Mouse (Mus musculus) limb, embryonic 11.5 days (tissue): ENCODE measurements around the gene Ap1g2. TPM values are rescaled to one million over a fixed set of nuclear protein-coding genes. Genes with fewer than 3 reads are reported as not detected.
A peak's percentile ranks its signal among the peaks of the same experiment; 100 is the strongest.

Experiments
- ATAC-seq: fragments of 200-750 bp; cut with Nextera tagmentation; 2 replicates; pipeline ENCODE4 v1.8.0; 2017; ENCODE audit warnings: low read depth; ENCODE audit not compliant: insufficient number of reproducible peaks, low FRiP score, low TSS enrichment
- DNase-seq: peaks from one replicate; pipeline ENCODE4 v3.0.0-alpha.2; 2015; ENCODE audit warnings: low spot score
- H3K27ac ChIP-seq: fragments of 300-500 bp; sonication (generic); replicated peaks from 2 replicates; pipeline ENCODE4 v1.5.1; 2014; ENCODE audit warnings: low read depth, mild to moderate bottlenecking, low read length
- H3K27me3 ChIP-seq: fragments of 300-500 bp; sonication (generic); 2 replicates; pipeline ENCODE4 v1.6.1; 2014; ENCODE audit warnings: mild to moderate bottlenecking, low read length, mixed read lengths; ENCODE audit not compliant: control insufficient read depth, insufficient read depth
- H3K36me3 ChIP-seq: fragments of 300-500 bp; sonication (generic); 2 replicates; pipeline ENCODE4 v1.6.1; 2014; ENCODE audit warnings: mild to moderate bottlenecking, low read length, moderate library complexity, mixed read lengths; ENCODE audit not compliant: control insufficient read depth, insufficient read depth
- H3K4me1 ChIP-seq: fragments of 300-500 bp; sonication (generic); 2 replicates; pipeline ENCODE4 v1.6.1; 2014; ENCODE audit warnings: low read length, mixed read lengths; ENCODE audit not compliant: control insufficient read depth, insufficient read depth
- H3K4me2 ChIP-seq: fragments of 300-500 bp; sonication (generic); 2 replicates; pipeline ENCODE4 v1.6.1; 2014; ENCODE audit warnings: low read depth, mild to moderate bottlenecking, moderate library complexity; ENCODE audit not compliant: severe bottlenecking
- H3K4me3 ChIP-seq: fragments of 300-500 bp; sonication (generic); 2 replicates; pipeline ENCODE4 v1.5.1; 2014; ENCODE audit warnings: low read depth, low read length
- H3K9ac ChIP-seq: fragments of 300-500 bp; sonication (generic); 2 replicates; pipeline ENCODE4 v1.6.1; 2014; ENCODE audit warnings: mild to moderate bottlenecking, low read length
- H3K9me3 ChIP-seq: fragments of 300-500 bp; sonication (generic); 2 replicates; pipeline ENCODE4 v1.6.1; 2016; ENCODE audit warnings: low read length; ENCODE audit not compliant: control insufficient read depth
- WGBS: fragments of 180-500 bp; shearing (Covaris S2); extraction: QIAGEN DNeasy Blood & Tissue Kit; methylation state at CpG from one replicate; pipeline ENCODE4 v1.1.7; 2014; 5-methylcytosine and 5-hydroxymethylcytosine counted together
- polyA plus RNA-seq: library from polyadenylated mRNA; unstranded; fragments of >200 nt; fragmentation: Nextera tagmentation; extraction: Ambion mirVana; gene quantifications from 2 replicates; pipeline ENCODE4 v1.2.1, GENCODE M21; 2014

The Ap1g2 gene
- polyA plus RNA-seq, 1 experiment from 2014 or later = 9.9 TPM

DNA sequence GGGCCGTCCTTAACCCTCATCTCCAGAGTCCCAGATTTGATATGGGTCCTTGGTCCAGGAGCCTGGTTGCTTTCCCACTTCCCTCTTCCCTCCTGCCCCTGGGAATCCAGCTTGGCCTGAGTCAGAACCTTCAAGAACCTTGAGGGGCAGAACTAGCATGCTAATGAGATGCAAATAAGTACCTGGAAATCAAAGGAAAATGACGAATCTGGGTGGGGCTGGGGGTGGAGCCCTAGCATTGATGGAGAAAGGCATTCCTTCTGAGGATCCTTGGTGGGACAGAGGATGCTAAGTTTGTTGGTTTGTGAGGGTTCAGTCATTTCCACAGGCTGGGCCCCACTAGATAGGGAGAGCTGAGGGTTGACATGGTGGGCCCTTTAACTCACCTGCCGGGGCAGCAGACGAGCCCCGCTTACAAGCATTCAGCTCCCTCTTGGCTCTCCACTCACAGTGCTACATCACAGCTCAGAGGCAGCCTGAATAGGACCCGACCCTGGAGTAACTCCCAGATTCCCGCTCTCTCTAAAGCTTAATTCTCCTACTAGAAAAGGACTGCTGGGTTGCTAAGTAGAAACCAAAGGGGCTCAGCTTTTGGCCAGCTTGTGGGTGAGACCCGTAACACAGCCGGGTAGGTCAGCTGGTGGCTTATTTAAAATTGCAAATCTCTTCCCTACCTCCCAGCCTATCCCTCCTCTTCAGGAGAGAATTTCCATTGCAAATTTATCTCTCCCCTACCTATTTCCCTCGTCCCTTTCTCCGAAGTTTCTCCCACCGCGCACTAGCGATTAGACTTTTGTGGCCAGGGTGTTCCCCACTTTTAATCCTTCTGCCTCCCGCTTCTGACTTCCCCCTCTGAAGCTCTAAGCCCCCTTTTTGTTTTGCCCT is 28.7 kb downstream of the Ap1g2 start:
- Histone ChIP-seq H3K4me2 (peak overlapping the region; percentile 54), H3K36me3 (no peaks in the 10 kb centered on the region), H3K4me1 (peaks cover 15% of the 10 kb centered on the region), H3K27me3 (peaks cover 12% of the 10 kb centered on the region; the same call in 1 of the 2 replicates), H3K9ac (peak overlapping the region; percentile 22; the same call in 1 of the 2 replicates), H3K9me3 (no peaks in the 10 kb centered on the region), H3K27ac (no peak overlapping the region), H3K4me3 (no peak overlapping the region)
- no peak for DNase-seq
- no peak for ATAC-seq
- WGBS = 11% methylated on average over 15 of the region's 15 CpGs

GRCm38 (mm10) chr14:55076956-55077355 is 29.4 kb downstream of the Ap1g2 start:
- Histone ChIP-seq H3K4me3 (no peak overlapping the region), H3K36me3 (no peaks in the 10 kb centered on the region), H3K27ac (no peak overlapping the region), H3K4me1 (peaks cover 19% of the 10 kb centered on the region), H3K27me3 (peaks cover 14% of the 10 kb centered on the region; the same call in 1 of the 2 replicates), H3K9ac (no peak overlapping the region), H3K9me3 (no peaks in the 10 kb centered on the region), H3K4me2 (no peak overlapping the region)
- no peak for ATAC-seq
- DNase-seq = no peak
- WGBS = 61% methylated on average over 3 of the region's 3 CpGs

DNA sequence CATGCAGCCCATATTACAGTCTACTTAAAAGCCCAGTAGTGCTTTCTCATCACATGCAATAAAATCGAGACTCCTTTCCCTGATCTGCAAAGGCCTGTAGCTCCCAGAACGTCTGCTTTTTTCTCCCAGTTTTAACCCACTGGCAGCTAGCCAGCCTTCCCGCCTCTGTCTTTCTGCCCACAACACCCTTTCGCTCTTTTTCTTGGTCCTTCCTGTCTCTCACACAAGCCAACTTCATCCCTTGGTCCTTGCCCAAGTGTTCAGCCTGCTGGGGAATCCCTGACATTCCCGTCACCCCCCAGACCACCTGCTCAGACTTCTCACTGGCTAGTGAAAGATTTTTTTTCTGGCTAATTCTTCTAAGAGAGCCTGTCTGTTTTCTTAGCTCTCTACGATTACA is 30.2 kb downstream of the Ap1g2 start:
- Histone ChIP-seq H3K9ac (no peak overlapping the region), H3K4me2 (no peak overlapping the region), H3K9me3 (no peaks in the 10 kb centered on the region), H3K4me1 (peaks cover 22% of the 10 kb centered on the region), H3K27me3 (peaks cover 14% of the 10 kb centered on the region; the same call in 1 of the 2 replicates), H3K27ac (no peak overlapping the region), H3K4me3 (no peak overlapping the region), H3K36me3 (no peaks in the 10 kb centered on the region)
- ATAC-seq (no peak), DNase-seq (no peak)
- 61% methylated on average over 6 of the region's 6 CpGs for WGBS

GRCm38 (mm10) chr14:55074416-55074815 is 32.0 kb downstream of the Ap1g2 start:
- Histone ChIP-seq H3K27ac (no peak overlapping the region), H3K4me3 (no peak overlapping the region), H3K9ac (no peak overlapping the region), H3K9me3 (no peaks in the 10 kb centered on the region), H3K4me2 (no peak overlapping the region), H3K36me3 (no peaks in the 10 kb centered on the region), H3K27me3 (peaks cover 14% of the 10 kb centered on the region; the same call in 1 of the 2 replicates), H3K4me1 (peaks cover 22% of the 10 kb centered on the region)
- DNase-seq (no peak), ATAC-seq (no peak)
- WGBS = 89% methylated on average over 12 of the region's 12 CpGs

GRCm38 (mm10) chr14:55071756-55072155 is 34.6 kb downstream of the Ap1g2 start:
- H3K4me1 ChIP-seq = peaks cover 6% of the 10 kb centered on the region
- H3K27ac ChIP-seq = no peak overlapping the region
- no peaks in the 10 kb centered on the region for H3K9me3 ChIP-seq
- peaks cover 2% of the 10 kb centered on the region; the same call in 1 of the 2 replicates for H3K27me3 ChIP-seq
- H3K36me3 ChIP-seq = peaks cover 2% of the 10 kb centered on the region; the same call in 1 of the 2 replicates
- peak overlapping the region; percentile 27 for H3K4me2 ChIP-seq
- peak overlapping the region; percentile 27; the same call in 1 of the 2 replicates for H3K9ac ChIP-seq
- ATAC-seq (no peak), DNase-seq (peak; percentile 61)
- no peak overlapping the region; the same call in 1 of the 2 replicates for H3K4me3 ChIP-seq
- WGBS = 11% methylated on average over 19 of the region's 19 CpGs

DNA sequence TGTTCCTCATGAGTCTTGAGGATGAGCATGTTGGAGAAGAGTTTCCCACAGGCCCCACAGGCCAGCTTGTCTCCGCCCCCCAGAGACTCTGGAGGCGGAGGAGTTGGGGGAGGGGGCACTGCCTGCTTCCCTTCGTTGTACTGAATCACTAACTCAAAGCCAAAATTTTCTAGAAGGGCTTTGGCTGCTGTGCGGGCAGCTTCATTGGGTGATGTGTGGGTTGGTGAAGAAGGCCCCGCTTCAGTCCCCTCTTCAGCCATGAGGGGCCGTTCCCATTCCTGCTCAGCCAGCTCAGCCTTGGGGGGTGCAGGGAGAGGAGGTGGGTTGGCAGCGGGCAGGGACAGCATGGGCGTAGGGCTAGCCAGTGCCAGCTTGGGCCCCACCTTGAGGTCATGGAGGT is 40.4 kb downstream of the Ap1g2 start:
- Histone ChIP-seq H3K4me3 (no peak overlapping the region), H3K9ac (no peak overlapping the region), H3K4me1 (peaks cover 11% of the 10 kb centered on the region), H3K4me2 (no peak overlapping the region), H3K9me3 (no peaks in the 10 kb centered on the region), H3K36me3 (peaks cover 5% of the 10 kb centered on the region), H3K27me3 (peaks cover 4% of the 10 kb centered on the region; the same call in 1 of the 2 replicates), H3K27ac (no peak overlapping the region)
- 95% methylated on average over 8 of the region's 8 CpGs for WGBS
- ATAC-seq (no peak), DNase-seq (no peak)

GRCm38 (mm10) chr14:55065391-55065790 is 41.0 kb downstream of the Ap1g2 start:
- DNase-seq (no peak), ATAC-seq (no peak)
- H3K9me3 ChIP-seq = no peaks in the 10 kb centered on the region
- peaks cover 4% of the 10 kb centered on the region; the same call in 1 of the 2 replicates for H3K27me3 ChIP-seq
- no peak overlapping the region for H3K9ac ChIP-seq
- no peak overlapping the region for H3K4me2 ChIP-seq
- no peak overlapping the region for H3K4me3 ChIP-seq
- H3K4me1 ChIP-seq = peaks cover 11% of the 10 kb centered on the region
- 80% methylated on average over 13 of the region's 13 CpGs for WGBS
- peaks cover 5% of the 10 kb centered on the region for H3K36me3 ChIP-seq
- no peak overlapping the region for H3K27ac ChIP-seq

- Histone ChIP-seq H3K4me3 (no peak overlapping the region), H3K36me3 (peaks cover 5% of the 10 kb centered on the region), H3K9me3 (no peaks in the 10 kb centered on the region), H3K4me1 (peaks cover 11% of the 10 kb centered on the region), H3K9ac (no peak overlapping the region), H3K27ac (no peak overlapping the region), H3K27me3 (peaks cover 4% of the 10 kb centered on the region; the same call in 1 of the 2 replicates), H3K4me2 (no peak overlapping the region)
- 68% methylated on average over 35 of the region's 35 CpGs for WGBS
- ATAC-seq (no peak), DNase-seq (no peak)
These were observed 41.7 kb downstream of the Ap1g2 start for GRCm38 (mm10) chr14:55064481-55065370.
